Mouse (Mus musculus): ENCODE data around the gene 4933430I17Rik.

The 4933430I17Rik gene

DNA sequence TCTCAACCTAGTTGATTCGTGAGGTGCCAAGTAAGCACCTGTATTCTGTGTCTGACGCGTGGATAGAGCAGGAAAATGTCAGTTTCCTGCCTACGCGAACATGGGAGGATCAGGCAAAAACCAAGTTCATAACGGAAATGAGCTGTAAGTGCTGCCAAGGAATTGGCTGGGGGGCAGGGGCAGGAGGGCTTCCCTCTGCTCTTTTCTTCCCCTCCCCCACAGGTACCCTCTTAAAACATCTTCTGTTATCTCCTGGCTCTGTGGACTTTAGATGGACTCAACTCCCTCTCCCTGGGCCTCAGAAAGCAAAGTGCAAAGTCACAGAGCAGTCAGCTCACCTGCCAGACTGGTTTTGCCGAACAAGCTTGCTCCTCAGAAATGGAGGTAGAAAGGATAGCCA lies 22.2 kb upstream of the 4933430I17Rik start:
- in situ Hi-C loops (cut with MboI; ENCODE audit: low sequenced_read_pairs), result loop anchor here (10.0 kb wide), 1 partner anchor 148 kb away; no protein-coding TSS in a partner anchor

DNA sequence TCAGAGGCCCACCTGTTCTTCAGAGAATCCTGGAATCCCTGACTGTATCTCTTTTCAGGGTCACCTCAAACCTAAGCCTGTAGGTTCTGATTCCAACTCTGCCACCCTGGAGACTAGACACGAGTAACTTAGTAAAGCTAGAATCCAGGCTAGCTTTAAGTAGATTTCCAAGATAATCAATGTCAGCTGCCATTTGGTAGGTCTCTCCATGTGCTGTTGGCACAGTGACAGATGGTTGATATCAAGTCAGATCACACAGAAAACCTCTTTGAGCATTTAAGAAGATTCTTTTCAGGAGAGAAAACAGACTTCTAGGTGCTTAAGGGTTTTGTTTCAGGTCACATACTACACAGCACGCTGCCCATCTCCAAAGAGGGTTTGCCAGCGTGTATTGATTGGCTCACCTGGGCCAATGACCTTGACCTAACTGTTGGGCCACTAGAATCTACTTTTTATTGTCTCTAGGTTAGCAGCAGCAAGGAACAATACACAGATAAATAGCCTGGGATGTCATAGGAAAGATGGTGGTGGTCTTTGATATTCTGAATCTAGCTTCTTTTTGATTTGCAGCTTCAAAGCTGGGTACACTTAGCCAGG lies 21.7 kb upstream of the 4933430I17Rik start, which contains the start of gene Hdhd3:
Gene Hdhd3 (minus strand): TSS at position 94 of the 597 bp plus-strand sequence.
- in situ Hi-C loops (cut with MboI; ENCODE audit: low sequenced_read_pairs), result loop anchor here (10.0 kb wide), 1 partner anchor 149 kb away; no protein-coding TSS in a partner anchor

GRCm38 (mm10) chr4:62505991-62506390 lies 19.2 kb upstream of the 4933430I17Rik start:
- in situ Hi-C loops (cut with MboI; ENCODE audit: low sequenced_read_pairs), result loop anchor here (10.0 kb wide), 1 partner anchor 151 kb away; no protein-coding TSS in a partner anchor

- in situ Hi-C loops (cut with MboI; ENCODE audit: low sequenced_read_pairs), result loop anchor here (10.0 kb wide), 1 partner anchor 152 kb away; no protein-coding TSS in a partner anchor
Measured at GRCm38 (mm10) chr4:62506798-62507197, 18.4 kb upstream of the 4933430I17Rik start.

GRCm38 (mm10) chr4:62508839-62509238 lies 16.3 kb upstream of the 4933430I17Rik start:
- in situ Hi-C loops (cut with MboI; ENCODE audit: low sequenced_read_pairs), result loop anchor here (10.0 kb wide), 1 partner anchor 154 kb away; no protein-coding TSS in a partner anchor

- in situ Hi-C loops (cut with MboI; ENCODE audit: low sequenced_read_pairs), result loop anchor here (10.0 kb wide), 1 partner anchor 155 kb away; no protein-coding TSS in a partner anchor
Measured at GRCm38 (mm10) chr4:62509946-62510345, 15.2 kb upstream of the 4933430I17Rik start.

GRCm38 (mm10) chr4:62513998-62514506 lies 11.1 kb upstream of the 4933430I17Rik start:
- in situ Hi-C loops (cut with MboI; ENCODE audit: low sequenced_read_pairs), result no loop called here

- in situ Hi-C loops (cut with MboI; ENCODE audit: low sequenced_read_pairs), result no loop called here
Measured at GRCm38 (mm10) chr4:62514995-62515394, 10.2 kb upstream of the 4933430I17Rik start.

GRCm38 (mm10) chr4:62515490-62515889 lies 9.7 kb upstream of the 4933430I17Rik start:
- in situ Hi-C loops (cut with MboI; ENCODE audit: low sequenced_read_pairs), result no loop called here

- in situ Hi-C loops (cut with MboI; ENCODE audit: low sequenced_read_pairs), result no loop called here
Measured at GRCm38 (mm10) chr4:62516079-62516478, 9.1 kb upstream of the 4933430I17Rik start.

DNA sequence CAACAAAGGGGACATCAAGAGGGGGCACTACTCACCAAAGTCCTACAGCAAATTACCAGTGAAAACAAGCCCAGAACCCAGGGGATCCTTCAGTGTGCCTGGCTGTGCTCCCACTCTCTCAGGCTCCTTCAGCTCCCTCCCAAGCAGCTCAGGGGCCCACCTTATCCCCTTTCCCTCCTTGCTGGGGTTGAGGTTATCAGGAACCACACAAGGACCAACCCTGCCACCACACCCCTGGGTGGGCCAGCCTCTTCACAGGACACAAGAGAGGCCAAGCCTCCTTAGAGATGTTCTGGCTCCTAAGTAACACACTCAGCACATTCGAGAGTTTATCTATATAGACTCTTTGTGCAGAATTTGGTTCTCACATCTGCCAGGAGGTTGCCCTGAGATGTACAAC lies 8.6 kb upstream of the 4933430I17Rik start:
- in situ Hi-C loops (cut with MboI; ENCODE audit: low sequenced_read_pairs), result no loop called here

GRCm38 (mm10) chr4:62517046-62517445 lies 8.1 kb upstream of the 4933430I17Rik start:
- in situ Hi-C loops (cut with MboI; ENCODE audit: low sequenced_read_pairs), result no loop called here

DNA sequence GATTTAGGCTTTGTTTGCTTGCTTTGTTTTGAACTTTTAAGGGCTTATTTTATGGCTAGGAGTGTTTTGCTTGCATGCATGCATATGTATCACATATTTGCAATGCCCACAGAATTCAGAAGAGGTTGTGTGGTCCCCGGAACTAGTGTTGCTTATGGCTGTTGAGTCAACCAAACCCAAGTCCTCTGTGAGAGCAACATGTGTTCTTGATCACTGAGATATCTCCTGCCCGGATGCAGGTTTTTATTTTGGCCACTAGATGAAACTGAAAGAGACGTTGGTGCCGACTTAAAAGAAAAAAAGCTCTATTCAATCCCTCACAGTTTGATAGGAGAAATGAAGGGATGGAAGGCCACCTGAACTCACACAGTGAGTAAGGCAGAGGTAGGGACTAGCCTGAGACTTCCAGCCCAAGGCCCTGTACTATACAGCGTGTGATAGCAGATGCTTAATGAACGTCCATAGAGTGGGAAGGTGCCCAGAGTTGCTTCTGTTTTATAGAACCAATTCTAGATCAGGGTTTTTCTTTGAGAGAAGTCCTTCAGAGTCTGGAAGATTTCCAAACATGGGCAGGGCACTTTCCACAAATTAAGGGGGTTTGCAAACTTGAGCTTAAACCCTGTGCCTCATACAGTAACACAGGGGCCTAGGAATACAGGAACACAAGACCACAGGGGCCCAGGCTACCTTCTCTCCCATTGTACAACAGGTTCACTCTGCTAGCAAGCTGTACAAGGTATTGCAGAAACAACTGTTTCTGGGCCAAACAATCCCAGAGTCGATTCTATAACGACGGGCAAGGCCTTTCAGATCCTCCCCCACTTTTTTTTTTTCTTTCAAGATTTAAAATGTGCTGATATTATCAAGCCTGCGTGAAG lies 7.4 kb upstream of the 4933430I17Rik start:
- in situ Hi-C loops (cut with MboI; ENCODE audit: low sequenced_read_pairs), result no loop called here

- in situ Hi-C loops (cut with MboI; ENCODE audit: low sequenced_read_pairs), result no loop called here
Measured at GRCm38 (mm10) chr4:62518416-62519121, 6.6 kb upstream of the 4933430I17Rik start.

GRCm38 (mm10) chr4:62519122-62519848 lies 5.9 kb upstream of the 4933430I17Rik start:
- in situ Hi-C loops (cut with MboI; ENCODE audit: low sequenced_read_pairs), result no loop called here

GRCm38 (mm10) chr4:62519849-62520233 lies 5.3 kb upstream of the 4933430I17Rik start, which contains the start of gene Alad:
Alad (minus strand) TSS chr4:62519918.
- in situ Hi-C loops (cut with MboI; ENCODE audit: low sequenced_read_pairs), result no loop called here

DNA sequence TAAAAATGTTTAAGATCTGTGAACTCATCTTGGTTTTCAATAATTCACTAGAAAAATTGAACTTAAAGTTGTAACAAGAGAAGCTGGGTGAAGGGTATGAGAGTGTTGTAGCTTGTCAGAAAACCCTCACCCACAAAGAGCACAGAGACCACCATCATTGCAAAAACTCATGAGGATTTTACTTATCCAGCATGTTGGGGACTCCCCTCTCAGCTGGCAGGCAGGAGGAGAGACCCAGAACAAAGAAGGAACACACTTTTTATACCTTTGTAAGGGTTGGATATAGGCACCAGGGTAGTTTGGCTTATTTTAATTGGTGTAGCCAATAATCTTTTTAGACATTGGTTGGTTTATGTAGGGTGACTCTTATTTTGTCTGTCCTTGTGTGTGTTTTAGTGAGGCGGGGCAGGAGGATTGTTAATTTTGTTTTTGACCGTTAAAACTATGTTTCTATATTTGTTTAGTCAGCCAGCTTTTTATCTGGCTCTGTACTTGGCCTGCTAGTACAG lies 4.2 kb upstream of the 4933430I17Rik start:
- in situ Hi-C loops (cut with MboI; ENCODE audit: low sequenced_read_pairs), result no loop called here

GRCm38 (mm10) chr4:62525489-62525811 lies 281 bp downstream of the 4933430I17Rik start:
- in situ Hi-C loops (cut with MboI; ENCODE audit: low sequenced_read_pairs), result no loop called here

- in situ Hi-C loops (cut with MboI; ENCODE audit: low sequenced_read_pairs), result no loop called here
Measured at GRCm38 (mm10) chr4:62526256-62526655, 1.1 kb downstream of the 4933430I17Rik start.

GRCm38 (mm10) chr4:62527655-62528054 lies 2.5 kb downstream of the 4933430I17Rik start:
- in situ Hi-C loops (cut with MboI; ENCODE audit: low sequenced_read_pairs), result no loop called here
